Mouse (Mus musculus) bone marrow macrophage, adult 2 months (primary cell): ENCODE data around the gene Trpm7.

ENCODE experiments used
- CTCF ChIP-seq: IDR thresholded peaks from 2 replicates; pipeline ENCODE4 v1.5.1; 2012; ENCODE audit warnings: low read depth, mild to moderate bottlenecking, low read length, moderate library complexity
- POLR2A ChIP-seq: IDR thresholded peaks from 2 replicates; pipeline ENCODE4 v1.6.1; 2012; ENCODE audit warnings: mild to moderate bottlenecking, low read depth, low read length, borderline replicate concordance

DNA sequence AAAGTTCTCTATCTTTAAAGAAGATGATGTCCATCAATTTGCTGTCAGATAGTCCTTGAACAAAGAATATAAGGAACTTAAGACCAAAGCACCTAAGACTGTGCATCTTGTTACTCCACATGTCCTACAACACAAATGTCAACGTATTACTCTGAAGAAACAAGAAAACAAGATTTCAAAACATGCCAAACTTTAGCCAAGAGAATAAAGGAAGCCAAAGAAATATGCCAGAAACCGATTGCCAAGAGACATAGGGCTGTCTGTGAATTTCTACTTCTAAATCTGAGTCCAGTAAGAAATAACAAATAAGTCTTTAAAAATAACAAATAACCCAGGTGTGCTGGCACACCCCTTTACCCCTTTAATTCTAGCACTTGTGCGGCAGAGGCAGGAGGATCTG is 11.0 kb downstream of the Trpm7 start:
- TF ChIP-seq POLR2A (no peak), CTCF (no peak)
